Mouse (Mus musculus): ENCODE results near the gene Mss51.

The Mss51 gene

GRCm38 (mm10) chr14:20451765-20452331, 44.9 kb downstream of the Mss51 start, which contains the start of gene Cfap70:
Gene Cfap70, minus strand, starts transcription at chr14:20452226.
- DNase-seq (ENCODE audit: low read depth, low spot score) = no peak

- no peak for DNase-seq (ENCODE audit: low read depth, low spot score)
These were observed 45.4 kb downstream of the Mss51 start for GRCm38 (mm10) chr14:20451302-20451701.

GRCm38 (mm10) chr14:20447209-20447608, 49.5 kb downstream of the Mss51 start:
- DNase-seq (ENCODE audit: low read depth, low spot score) = no peak

GRCm38 (mm10) chr14:20442252-20442651, 54.4 kb downstream of the Mss51 start:
- peak; percentile 72 for DNase-seq (ENCODE audit: low read depth, low spot score)

GRCm38 (mm10) chr14:20436976-20437375, 59.7 kb downstream of the Mss51 start:
- DNase-seq (ENCODE audit: low read depth, low spot score) = no peak
